23 mouse cellular contexts compared by ENCODE assay signal in genomic region chr9:67214191-67214985, GRCm38 (mm10).
DNase-seq lines count a peak whose midpoint lies in the region; ATAC-seq and TF ChIP-seq lines count a peak whose summit lies in the region.
"Had no signal": no experiment of that assay in that cellular context is flagged by ENCODE, and none has a peak within 500 bp of the region (broad histone marks: within the 10 kb centered on the region; RNA-seq: fewer than 3 reads in every experiment).

No protein-coding gene starts in this region.

- intact Hi-C loops in heart, adult 2 months (cut with DNase I), result loop anchor here (5.0 kb wide), 2 partner anchors 57 to 172 kb away; no protein-coding TSS in a partner anchor

- no peak for TF ChIP-seq CTCF in heart, adult 2 months (IDR thresholded peaks at IDR 0.05)

- peak overlapping the region; percentile 53; the same call in 1 of the 2 replicates for H3K27ac ChIP-seq in heart, embryonic 13.5 days (replicated peaks)
- H3K27ac ChIP-seq in heart, adult 2 months, result no peak overlapping the region
- H3K27ac ChIP-seq: forebrain, embryonic 12.5 days; layer of hippocampus, adult 2 months; limb, embryonic 15.5 days; liver, embryonic 14.5 days; lung, embryonic 15.5 days had no signal

- H3K9ac ChIP-seq in heart, embryonic 13.5 days, result peak overlapping the region; percentile 57; the same call in 1 of the 2 replicates
- no peak overlapping the region for H3K9ac ChIP-seq in heart, adult 2 months (ENCODE audit: low read depth, low read length)
- H3K9ac ChIP-seq: forebrain, embryonic 12.5 days; limb, embryonic 15.5 days; liver, embryonic 14.5 days; lung, embryonic 15.5 days had no signal

- 55% methylated on average over 3 of the region's 3 CpGs for WGBS in heart, embryonic 13.5 days
- WGBS in heart, adult 2 months, result 82% methylated on average over 3 of the region's 3 CpGs

- H3K27me3 ChIP-seq in heart, embryonic 13.5 days (replicated peaks), result no peaks in the 10 kb centered on the region
- no peaks in the 10 kb centered on the region for H3K27me3 ChIP-seq in heart, adult 2 months (ENCODE audit: control insufficient read depth, insufficient read depth, low read length)
- H3K27me3 ChIP-seq: forebrain, embryonic 12.5 days; limb, embryonic 15.5 days; lung, embryonic 15.5 days had no signal

- H3K36me3 ChIP-seq in heart, embryonic 13.5 days, result peaks cover 14% of the 10 kb centered on the region
- H3K36me3 ChIP-seq in heart, adult 2 months (ENCODE audit: control insufficient read depth, insufficient read depth, low read length), result no peaks in the 10 kb centered on the region
- H3K36me3 ChIP-seq: forebrain, embryonic 12.5 days; limb, embryonic 15.5 days; lung, embryonic 15.5 days had no signal

- no peak overlapping the region for H3K4me3 ChIP-seq in heart, embryonic 13.5 days
- H3K4me3 ChIP-seq in heart, adult 2 months, result no peak overlapping the region
- H3K4me3 ChIP-seq: forebrain, embryonic 12.5 days; layer of hippocampus, adult 2 months; limb, embryonic 15.5 days; lung, embryonic 15.5 days had no signal

- TF ChIP-seq POLR2A in heart, adult 2 months (IDR thresholded peaks at IDR 0.05; ENCODE audit: insufficient read depth, low read depth, low read length), result no peak

- no peaks in the 10 kb centered on the region for H3K9me3 ChIP-seq in heart, embryonic 13.5 days
- H3K9me3 ChIP-seq: forebrain, embryonic 12.5 days; limb, embryonic 15.5 days; lung, embryonic 15.5 days had no signal

- peaks cover 44% of the 10 kb centered on the region for H3K4me1 ChIP-seq in heart, embryonic 13.5 days
- no peaks in the 10 kb centered on the region for H3K4me1 ChIP-seq in heart, adult 2 months (ENCODE audit: control insufficient read depth, insufficient read depth, low read length)
- H3K4me1 ChIP-seq: forebrain, embryonic 12.5 days had no signal

- H3K4me2 ChIP-seq in heart, embryonic 13.5 days, result no peak overlapping the region
- H3K4me2 ChIP-seq: forebrain, embryonic 12.5 days; lung, embryonic 15.5 days had no signal

- DNase-seq in heart, adult 2 months, result no peak
- peak; percentile 26 for DNase-seq in 3134 (ENCODE audit: extremely low read depth, insufficient read length, low spot score)
- DNase-seq in 3T3-L1 (ENCODE audit: low read depth, low spot score), result peak; percentile 87
- peak; percentile 49 for DNase-seq in ZHBTc4 (ENCODE audit: low read depth, low spot score)
- no peak for DNase-seq in spleen, adult 12 weeks (ENCODE audit: low spot score)
- no peak for DNase-seq in cerebellum, adult 9-10 months
- DNase-seq in thymus, postnatal 36 days, result no peak
- DNase-seq: cerebellum, adult 2 months; gastrocnemius, postnatal 10 days; heart, adult 11 months; kidney, adult 8-10 months; kidney, postnatal 10 days; lung, postnatal 4 days; midbrain, embryonic 14.5 days; right cerebral cortex, postnatal 14 days; spleen, adult 18-20 months; thymus, postnatal 14 days had no signal

- ATAC-seq in heart, embryonic 13.5 days (ENCODE audit: extremely low read depth, insufficient number of reproducible peaks, low FRiP score, low TSS enrichment), result no peak

- no peak for TF ChIP-seq EP300 in heart, adult 2 months (IDR thresholded peaks at IDR 0.05; ENCODE audit: insufficient read depth, low read depth, low read length)

- H3K79me2 ChIP-seq in heart, adult 2 months (replicated peaks; ENCODE audit: control insufficient read depth, insufficient read depth, low read length), result no peaks in the 10 kb centered on the region

Comparison
In these comparisons a context has a peak if more than half of its experiments do, and no peak if none do; other contexts are left out.
1. DNase-seq: peak in 3134 (single experiment), 3T3-L1 (single experiment) and ZHBTc4 (single experiment); none in heart, adult 2 months (0 of 2), spleen, adult 12 weeks (single experiment), cerebellum, adult 9-10 months (single experiment) and thymus, postnatal 36 days (0 of 2).